Mouse (Mus musculus) spleen, postnatal 10 days (tissue): Measurements from ENCODE around the gene Eif4g1.
A peak's percentile ranks its signal among the peaks of the same experiment; 100 is the strongest.

ENCODE experiments used
- DNase-seq, 2 experiments: peaks; one replicate each; pipeline ENCODE4 v3.0.0; 2021 to 2022; ENCODE audit warnings: low spot score in 2 of 2

Gene Eif4g1

GRCm38 (mm10) chr16:20672965-20673705 is 5.0 kb downstream of the Eif4g1 start:
- peak; percentile 55 to 63 for DNase-seq

- DNase-seq = peak; percentile 61 to 66
Observed at GRCm38 (mm10) chr16:20673706-20674303, 5.7 kb downstream of the Eif4g1 start.

GRCm38 (mm10) chr16:20675213-20675612 is 7.1 kb downstream of the Eif4g1 start:
- no peak for DNase-seq

- no peak for DNase-seq
Observed at GRCm38 (mm10) chr16:20676702-20677101, 8.6 kb downstream of the Eif4g1 start.

DNA sequence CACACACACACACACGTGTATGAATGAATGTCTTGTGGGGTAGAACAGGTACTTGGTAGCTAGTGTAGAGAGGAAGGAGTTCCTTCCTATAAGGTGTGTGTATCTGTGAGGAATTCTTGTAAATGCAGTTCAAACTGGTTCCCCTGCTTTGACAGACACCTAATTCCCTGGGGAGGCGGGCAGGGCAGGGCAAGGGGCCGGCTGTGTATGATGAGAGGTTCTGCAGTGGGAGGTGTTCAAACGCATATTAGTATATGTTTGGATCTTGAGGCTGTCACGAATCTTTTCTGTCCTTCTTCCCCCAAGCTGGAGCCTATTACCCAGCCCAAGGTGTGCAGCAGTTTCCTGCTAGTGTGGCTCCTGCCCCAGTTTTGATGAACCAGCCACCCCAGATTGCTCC is 9.3 kb downstream of the Eif4g1 start:
- DNase-seq = no peak

GRCm38 (mm10) chr16:20677974-20678675 is 10.0 kb downstream of the Eif4g1 start:
- DNase-seq = peak; percentile 81 to 95

DNA sequence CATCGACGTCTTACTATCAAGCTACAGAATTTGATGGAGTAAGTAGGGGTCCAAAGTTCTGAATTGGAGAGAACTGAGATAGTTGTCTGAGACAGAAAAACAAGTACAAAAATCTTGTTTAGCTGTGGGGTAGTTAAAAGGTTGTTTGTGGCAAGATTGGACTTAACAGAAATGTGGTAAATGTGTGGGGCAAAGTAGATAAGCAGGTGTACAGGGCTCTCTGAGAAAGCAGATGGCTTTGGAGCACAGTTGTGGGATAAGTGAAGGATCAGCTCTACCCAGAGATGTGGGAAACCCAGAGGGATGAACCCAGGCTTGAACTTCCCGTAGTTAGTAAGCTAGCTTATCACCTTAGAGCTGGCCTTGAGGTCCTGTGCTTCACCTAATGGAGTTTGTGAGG is 22.7 kb downstream of the Eif4g1 start:
- DNase-seq = no peak

GRCm38 (mm10) chr16:20691617-20692016 is 23.5 kb downstream of the Eif4g1 start:
- no peak for DNase-seq

DNA sequence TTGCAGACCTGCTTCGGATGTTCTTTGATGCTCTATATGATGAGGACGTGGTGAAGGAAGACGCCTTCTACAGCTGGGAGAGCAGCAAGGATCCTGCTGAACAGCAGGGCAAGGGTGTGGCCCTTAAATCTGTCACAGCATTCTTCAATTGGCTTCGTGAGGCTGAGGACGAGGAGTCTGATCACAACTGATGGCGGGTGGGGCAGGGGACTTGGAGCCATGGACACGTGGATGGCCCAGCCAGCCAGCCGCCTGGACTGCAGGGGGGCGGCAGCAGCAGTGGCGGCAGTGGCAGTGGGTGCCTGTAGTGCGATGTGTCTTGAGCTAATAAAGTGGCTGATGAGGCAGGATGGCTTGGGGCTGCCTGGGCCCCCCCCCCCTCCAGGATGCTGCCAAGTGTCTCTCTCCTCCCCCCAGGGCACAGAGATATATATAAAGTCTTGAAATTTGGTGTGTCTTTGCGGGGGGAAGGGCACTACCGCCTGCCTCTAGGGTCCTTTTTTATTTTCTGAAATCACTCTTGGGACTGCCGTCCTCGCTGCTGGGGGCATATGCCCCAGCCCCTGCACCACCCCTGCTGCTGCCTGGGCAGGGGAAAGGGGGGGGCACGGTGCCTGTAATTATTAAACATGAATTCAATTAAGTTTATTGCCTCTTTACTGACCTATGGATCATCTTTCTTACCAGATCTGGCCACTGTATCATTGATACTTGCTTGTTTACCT is 24.3 kb downstream of the Eif4g1 start:
- DNase-seq = peak in 1 of 2 experiments; percentile 15

DNA sequence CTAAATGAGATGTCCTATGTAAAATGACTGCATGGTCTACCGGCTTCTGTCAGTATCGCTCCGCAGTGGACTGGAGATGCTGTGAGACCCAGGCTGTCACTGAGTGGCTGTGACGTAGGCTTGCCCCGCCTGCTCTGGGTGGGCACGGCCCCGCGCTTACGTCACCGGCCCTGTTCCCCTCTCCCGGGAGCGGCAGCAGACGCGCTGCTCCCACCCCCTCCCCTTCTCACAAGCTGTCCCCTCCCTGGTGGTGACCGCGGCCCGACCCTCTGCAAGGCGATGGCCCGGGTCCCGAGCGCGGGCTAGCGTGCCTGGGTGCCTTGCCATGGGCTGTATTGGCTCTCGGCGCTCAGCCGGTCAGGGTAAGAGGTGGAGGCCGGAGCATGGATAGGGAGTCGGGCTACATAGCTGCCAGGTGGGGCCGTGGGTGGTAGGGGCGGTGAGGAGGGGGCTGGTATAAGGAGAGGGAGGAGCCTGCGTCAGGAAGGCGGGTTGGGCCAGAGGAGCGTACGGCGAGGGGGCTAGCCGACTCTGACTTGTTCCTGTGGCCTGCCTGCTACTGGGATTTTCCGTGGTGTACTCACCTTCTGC is 25.1 kb downstream of the Eif4g1 start, which contains the start of gene Fam131a:
Gene Fam131a (plus strand): TSS at position 131 of the 591 bp plus-strand sequence.
- DNase-seq = peak; percentile 59 to 76

DNA sequence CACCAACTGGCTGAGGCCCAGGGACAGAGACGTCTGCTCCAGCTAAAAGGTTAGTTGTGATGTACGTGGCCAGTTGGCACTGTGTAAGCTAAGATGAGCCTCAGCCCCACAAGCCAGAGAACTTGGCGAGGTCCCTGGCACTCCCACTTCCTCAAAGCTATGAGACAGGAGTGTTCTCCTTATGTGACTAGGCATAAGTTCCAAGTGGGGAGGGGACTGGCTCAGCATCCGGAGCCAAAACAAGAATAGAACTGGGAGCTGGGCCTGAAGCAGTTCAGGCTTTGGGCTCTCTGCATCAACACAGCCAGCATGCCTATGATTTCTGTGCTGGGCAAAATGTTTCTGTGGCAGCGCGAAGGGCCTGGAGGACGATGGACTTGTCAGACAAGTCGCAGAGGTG is 26.7 kb downstream of the Eif4g1 start:
- DNase-seq = peak; percentile 13 to 21

DNA sequence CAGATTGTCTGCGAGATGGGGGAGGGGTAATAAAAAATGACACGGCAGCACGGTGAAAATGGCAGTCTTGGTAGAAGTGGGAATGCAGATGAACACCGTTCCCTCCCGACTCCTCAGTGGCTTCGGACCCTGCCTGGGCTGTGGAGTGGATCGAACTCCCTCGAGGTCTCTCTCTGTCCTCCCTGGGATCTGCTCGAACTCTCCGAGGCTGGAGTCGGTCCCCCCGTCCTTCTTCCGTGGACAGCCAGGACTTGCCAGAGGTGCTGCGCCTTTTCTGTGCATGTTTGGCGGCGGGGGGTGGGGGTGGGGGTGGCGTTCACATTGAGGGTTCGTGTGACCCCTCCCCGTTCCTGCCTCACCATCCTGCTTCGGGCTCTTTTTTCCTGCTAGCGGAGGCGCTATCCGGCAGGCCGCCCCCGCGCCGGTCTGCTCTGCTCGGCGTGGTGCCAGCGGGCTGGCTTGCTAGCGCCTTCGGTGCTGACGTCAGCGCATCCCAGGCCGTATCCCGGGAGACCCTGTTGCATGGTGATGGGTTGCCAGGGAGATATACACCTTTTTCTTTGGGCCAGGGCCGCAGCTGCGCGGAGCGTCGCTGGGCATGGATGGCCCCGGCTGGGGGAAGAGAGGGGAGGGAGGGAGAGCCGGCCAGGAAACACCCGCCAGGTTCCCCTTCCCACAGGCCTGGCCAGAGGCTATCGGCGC is 27.7 kb downstream of the Eif4g1 start:
- peak in 1 of 2 experiments; percentile 48 for DNase-seq

- no peak for DNase-seq
Observed at GRCm38 (mm10) chr16:20699266-20699665, 31.2 kb downstream of the Eif4g1 start.

DNA sequence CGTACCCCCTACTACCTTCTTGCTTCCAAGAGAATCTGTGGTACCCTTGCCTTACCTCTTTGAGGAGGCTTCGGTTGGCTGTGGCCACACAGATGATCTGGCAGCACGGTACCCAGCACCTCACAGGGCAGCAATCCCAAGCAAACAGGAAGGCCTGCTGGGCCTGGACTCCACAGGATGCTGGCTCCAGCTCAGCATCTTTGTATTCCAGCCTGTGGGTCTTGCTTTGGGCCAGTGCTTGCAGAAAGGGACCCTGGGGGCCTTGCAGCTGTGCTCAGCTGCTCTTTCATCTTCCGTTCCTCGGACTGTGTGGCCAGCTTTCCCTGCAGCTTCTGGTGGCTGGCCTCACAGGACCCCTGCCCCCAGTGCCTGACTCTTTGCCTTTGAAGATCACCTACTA is 31.9 kb downstream of the Eif4g1 start:
- DNase-seq = no peak

- DNase-seq = no peak
Observed at GRCm38 (mm10) chr16:20701316-20701715, 33.2 kb downstream of the Eif4g1 start.

GRCm38 (mm10) chr16:20701729-20702521 is 33.8 kb downstream of the Eif4g1 start:
- DNase-seq = no peak

- peak; percentile 55 to 82 for DNase-seq
Observed at GRCm38 (mm10) chr16:20702522-20702893, 34.4 kb downstream of the Eif4g1 start.

- no peak for DNase-seq
Observed at GRCm38 (mm10) chr16:20703071-20703470, 35.0 kb downstream of the Eif4g1 start.

DNA sequence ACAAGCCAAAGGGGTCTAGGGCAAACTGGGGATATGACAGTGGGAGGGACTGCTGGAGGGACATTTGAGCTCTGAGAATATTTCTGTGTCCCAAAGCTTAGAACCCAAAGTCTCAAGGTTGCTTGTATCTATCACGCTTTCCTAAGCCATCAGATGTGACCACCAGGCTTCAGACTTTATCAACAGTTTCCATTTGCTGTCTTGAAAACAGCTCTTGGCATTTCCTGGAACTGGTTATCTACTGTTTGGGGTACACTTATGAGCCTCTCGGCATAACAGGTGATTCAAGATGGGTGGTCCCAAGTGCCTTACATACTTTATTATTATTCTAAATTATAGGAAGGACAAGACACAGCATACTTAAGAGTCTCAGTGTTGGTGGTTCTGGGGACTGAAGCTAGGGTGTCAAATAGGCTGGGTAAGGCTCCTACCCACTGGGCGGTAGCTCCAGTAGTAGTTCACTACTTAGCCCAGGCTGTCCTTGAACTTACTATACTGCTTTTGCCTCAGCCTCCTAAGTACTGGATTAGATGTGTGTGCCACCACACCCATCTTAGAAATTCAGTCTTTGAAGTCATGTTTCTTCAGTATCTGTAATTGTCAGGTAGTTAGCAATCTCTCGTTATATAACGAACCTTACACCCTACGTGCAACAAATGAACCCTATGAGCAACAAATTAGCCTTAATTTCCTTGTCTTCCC is 35.7 kb downstream of the Eif4g1 start:
- DNase-seq = no peak

GRCm38 (mm10) chr16:20705786-20706185 is 37.7 kb downstream of the Eif4g1 start:
- DNase-seq = no peak
